Mouse (Mus musculus) testis, postnatal 10 days (tissue): ENCODE data around the gene Nipal3.
A peak's percentile ranks its signal among the peaks of the same experiment; 100 is the strongest.

ENCODE experiments used
- DNase-seq: peaks from one replicate; pipeline ENCODE4 v3.0.0; 2021; ENCODE audit warnings: low spot score

Nipal3 gene

GRCm38 (mm10) chr4:135433443-135434394 lies 61.1 kb downstream of the Nipal3 start, which contains the start of gene Rcan3:
Rcan3 (minus strand) TSS chr4:135433853.
- DNase-seq = peak; percentile 92

GRCm38 (mm10) chr4:135433086-135433442 lies 61.8 kb downstream of the Nipal3 start:
- no peak for DNase-seq

- no peak for DNase-seq
These were observed 64.7 kb downstream of the Nipal3 start for GRCm38 (mm10) chr4:135429990-135430760.

GRCm38 (mm10) chr4:135429383-135429782 lies 65.5 kb downstream of the Nipal3 start:
- DNase-seq = no peak

GRCm38 (mm10) chr4:135426587-135426986 lies 68.3 kb downstream of the Nipal3 start:
- no peak for DNase-seq

GRCm38 (mm10) chr4:135425625-135426024 lies 69.2 kb downstream of the Nipal3 start:
- no peak for DNase-seq

GRCm38 (mm10) chr4:135420961-135421360 lies 73.9 kb downstream of the Nipal3 start:
- no peak for DNase-seq

GRCm38 (mm10) chr4:135420416-135420815 lies 74.4 kb downstream of the Nipal3 start:
- DNase-seq = no peak

- no peak for DNase-seq
These were observed 74.8 kb downstream of the Nipal3 start for GRCm38 (mm10) chr4:135419996-135420395.

GRCm38 (mm10) chr4:135416367-135416766 lies 78.5 kb downstream of the Nipal3 start:
- no peak for DNase-seq

- DNase-seq = no peak
These were observed 81.3 kb downstream of the Nipal3 start for GRCm38 (mm10) chr4:135413491-135413890.

GRCm38 (mm10) chr4:135411633-135412032 lies 83.2 kb downstream of the Nipal3 start:
- DNase-seq = peak; percentile 82

GRCm38 (mm10) chr4:135406180-135406579 lies 88.7 kb downstream of the Nipal3 start:
- peak; percentile 46 for DNase-seq

- DNase-seq = no peak
These were observed 89.9 kb downstream of the Nipal3 start for GRCm38 (mm10) chr4:135404916-135405315.

GRCm38 (mm10) chr4:135404048-135404447 lies 90.8 kb downstream of the Nipal3 start:
- peak; percentile 78 for DNase-seq

- DNase-seq = no peak
These were observed 93.0 kb downstream of the Nipal3 start for GRCm38 (mm10) chr4:135401881-135402280.

- peak; percentile 53 for DNase-seq
These were observed 96.8 kb downstream of the Nipal3 start, which contains the start of gene Ncmap for GRCm38 (mm10) chr4:135397991-135398390. Ncmap (minus strand) TSS chr4:135398227.

GRCm38 (mm10) chr4:135397551-135397950 lies 97.3 kb downstream of the Nipal3 start:
- peak; percentile 48 for DNase-seq

- DNase-seq = no peak
These were observed 98.5 kb downstream of the Nipal3 start for GRCm38 (mm10) chr4:135396303-135396702.
